Mouse (Mus musculus): Measurements from ENCODE around the gene Ddx59. TPM values are rescaled to one million over a fixed set of nuclear protein-coding genes. Genes with fewer than 3 reads are reported as not detected.

The Ddx59 gene
- polyA plus RNA-seq, 1 experiment from 2014 or later = 16.0 TPM

Other genes starting within 250 kb of the Ddx59 start
- 0.30 and 0.48 TPM in 2 replicates for gene Mroh3, start 202.4 kb upstream of the Ddx59 start, polyA plus RNA-seq (2015; fragmentation: Nextera tagmentation; extraction: Ambion mirVana)
- 16.0 and 17.1 TPM in 2 replicates for gene Inava, start 181.0 kb upstream of the Ddx59 start, polyA plus RNA-seq (2015; fragmentation: Nextera tagmentation; extraction: Ambion mirVana)
- gene Gpr25, start 154.4 kb upstream of the Ddx59 start, polyA plus RNA-seq (2015; fragmentation: Nextera tagmentation; extraction: Ambion mirVana) = not detected in 2 replicates
- gene Camsap2, start 69.2 kb upstream of the Ddx59 start, polyA plus RNA-seq (2015; fragmentation: Nextera tagmentation; extraction: Ambion mirVana) = 9.0 and 9.9 TPM in 2 replicates
- 5.0 and 5.5 TPM in 2 replicates for gene Kif14, start 51.1 kb downstream of the Ddx59 start, polyA plus RNA-seq (2015; fragmentation: Nextera tagmentation; extraction: Ambion mirVana)
- 23.0 and 23.1 TPM in 2 replicates for gene Zfp281, start 209.6 kb downstream of the Ddx59 start, polyA plus RNA-seq (2015; fragmentation: Nextera tagmentation; extraction: Ambion mirVana)